In the genomic region with DNA sequence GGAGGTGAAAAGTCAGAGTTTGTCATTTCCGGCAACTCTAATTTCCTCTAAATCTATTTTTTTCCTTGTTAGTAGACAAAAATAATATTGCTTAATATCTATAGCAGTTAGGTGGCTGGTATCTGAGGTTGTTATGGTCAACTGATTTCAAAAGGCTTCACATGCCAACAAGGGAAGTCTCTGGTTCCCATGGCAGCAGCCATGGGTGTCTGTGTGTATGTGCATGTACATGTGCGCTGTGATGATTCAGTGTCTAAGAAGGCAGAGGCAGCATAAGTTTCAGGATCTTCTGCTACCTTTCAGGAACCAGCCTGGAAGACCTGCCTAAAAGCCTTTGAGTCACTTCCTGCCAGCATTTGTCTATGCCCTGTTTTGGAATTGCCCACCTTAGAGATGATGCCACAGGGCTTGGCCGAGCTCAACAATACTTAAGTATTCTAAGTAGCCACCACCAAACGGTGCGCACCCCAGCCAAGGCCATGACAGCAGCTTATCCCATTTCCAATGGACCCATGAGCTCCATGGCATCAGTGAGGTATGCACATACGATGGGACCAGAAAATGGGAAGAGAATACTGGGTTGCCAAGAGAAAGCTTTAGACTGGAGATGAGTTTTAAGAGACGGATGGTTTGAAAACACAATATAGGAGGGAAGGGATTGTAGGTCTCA, we compare ENCODE assay signal across 42 mouse cellular contexts. TPM values are rescaled to one million over a fixed set of nuclear protein-coding genes. Genes with fewer than 3 reads are reported as not detected.
DNase-seq lines count a peak whose midpoint lies in the region; ATAC-seq and TF ChIP-seq lines count a peak whose summit lies in the region.
"Had no signal": no experiment of that assay in that cellular context is flagged by ENCODE, and none has a peak within 500 bp of the region (broad histone marks: within the 10 kb centered on the region; RNA-seq: fewer than 3 reads in every experiment).

No protein-coding gene starts in this region.

- ATAC-seq in granulocyte monocyte progenitor cell, adult 5-6 weeks (replicated peaks; ENCODE audit: poor library complexity, severe bottlenecking): peak; percentile 91
- no peak for ATAC-seq in kidney, embryonic 14.5 days (ENCODE audit: low FRiP score, low TSS enrichment)
- ATAC-seq: forebrain, embryonic 15.5 days; midbrain, embryonic 15.5 days; Patski had no signal

- H3K9me3 ChIP-seq in hindbrain, embryonic 10.5 days: no peaks in the 10 kb centered on the region
- no peaks in the 10 kb centered on the region for H3K9me3 ChIP-seq in kidney, embryonic 14.5 days (ENCODE audit: control insufficient read depth, low read length)
- H3K9me3 ChIP-seq: forebrain, embryonic 15.5 days; heart, embryonic 15.5 days; kidney, embryonic 15.5 days; limb, embryonic 12.5 days; liver, embryonic 15.5 days; midbrain, embryonic 15.5 days; neural tube, embryonic 13.5 days had no signal

- H3ac ChIP-seq in myocyte (ENCODE audit: control insufficient read depth, insufficient read length): no peak overlapping the region

- no peaks in the 10 kb centered on the region for H3K27me3 ChIP-seq in myocyte (ENCODE audit: control insufficient read depth, insufficient read depth, insufficient read length)
- H3K27me3 ChIP-seq in hindbrain, embryonic 10.5 days (ENCODE audit: insufficient read depth, poor library complexity, severe bottlenecking): no peaks in the 10 kb centered on the region
- no peaks in the 10 kb centered on the region for H3K27me3 ChIP-seq in kidney, embryonic 14.5 days (ENCODE audit: control insufficient read depth, insufficient read depth, low read length)
- H3K27me3 ChIP-seq: forebrain, embryonic 15.5 days; heart, embryonic 15.5 days; kidney, embryonic 15.5 days; limb, embryonic 12.5 days; liver, embryonic 15.5 days; midbrain, embryonic 15.5 days; neural tube, embryonic 13.5 days; Patski had no signal

- 89% methylated on average over 7 of the region's 7 CpGs for WGBS in hindbrain, embryonic 10.5 days
- WGBS in kidney, embryonic 14.5 days: 95% methylated on average over 7 of the region's 7 CpGs

- no peak for TF ChIP-seq POLR2A in myocyte (IDR thresholded peaks at IDR 0.05; ENCODE audit: insufficient read length, low read depth)

- H3K4me1 ChIP-seq in hindbrain, embryonic 10.5 days (replicated peaks): peaks cover 46% of the 10 kb centered on the region
- peaks cover 19% of the 10 kb centered on the region for H3K4me1 ChIP-seq in kidney, embryonic 14.5 days (ENCODE audit: control insufficient read depth, insufficient read depth, low read length)
- H3K4me1 ChIP-seq: liver, embryonic 15.5 days; midbrain, embryonic 15.5 days had no signal

- peaks cover 62% of the 10 kb centered on the region for H3K79me2 ChIP-seq in myocyte (ENCODE audit: control insufficient read depth, insufficient read depth)

- no peak overlapping the region for H3K9ac ChIP-seq in kidney, embryonic 14.5 days (ENCODE audit: low read depth, low read length)
- H3K9ac ChIP-seq: forebrain, embryonic 15.5 days; heart, embryonic 15.5 days; hindbrain, embryonic 14.5 days; kidney, embryonic 15.5 days; limb, embryonic 12.5 days; liver, embryonic 15.5 days; lung, embryonic 14.5 days; midbrain, embryonic 15.5 days; neural tube, embryonic 13.5 days had no signal

- no peak overlapping the region for H3K27ac ChIP-seq in hindbrain, embryonic 10.5 days
- no peak overlapping the region for H3K27ac ChIP-seq in kidney, embryonic 14.5 days (ENCODE audit: low read depth, low read length)
- H3K27ac ChIP-seq: forebrain, embryonic 15.5 days; heart, embryonic 15.5 days; hindbrain, embryonic 14.5 days; kidney, embryonic 15.5 days; layer of hippocampus, adult 2 months; left cerebral cortex, adult 2 months; limb, embryonic 12.5 days; liver, embryonic 15.5 days; midbrain, embryonic 15.5 days; neural tube, embryonic 13.5 days; stomach, postnatal 0 days had no signal

- peak overlapping the region; percentile 26 for H3K4me2 ChIP-seq in myocyte (ENCODE audit: low read depth)
- H3K4me2 ChIP-seq in kidney, embryonic 14.5 days (replicated peaks; ENCODE audit: low read depth, low read length): no peak overlapping the region
- H3K4me2 ChIP-seq: forebrain, embryonic 15.5 days; heart, embryonic 15.5 days; hindbrain, embryonic 14.5 days; kidney, embryonic 15.5 days; limb, embryonic 12.5 days; liver, embryonic 15.5 days; lung, embryonic 14.5 days; midbrain, embryonic 15.5 days; neural tube, embryonic 13.5 days had no signal

- peaks cover 12% of the 10 kb centered on the region for H3K36me3 ChIP-seq in myocyte (ENCODE audit: control insufficient read depth, insufficient read depth)
- peaks cover 42% of the 10 kb centered on the region; the same call in 1 of the 2 replicates for H3K36me3 ChIP-seq in hindbrain, embryonic 10.5 days
- peaks cover 2% of the 10 kb centered on the region; the same call in 1 of the 2 replicates for H3K36me3 ChIP-seq in kidney, embryonic 14.5 days (ENCODE audit: control insufficient read depth, insufficient read depth, low read length)
- H3K36me3 ChIP-seq: forebrain, embryonic 15.5 days; limb, embryonic 12.5 days; liver, embryonic 15.5 days; midbrain, embryonic 15.5 days; neural tube, embryonic 13.5 days had no signal

- peak; percentile 87 for DNase-seq in heart, adult 11 months
- DNase-seq in heart, adult 9 months (ENCODE audit: low spot score in 2 of 2): no peak
- DNase-seq in 3T3-L1 (ENCODE audit: low read depth, low spot score): peak; percentile 64
- no peak for DNase-seq in hindbrain, embryonic 10.5 days (ENCODE audit: low spot score)
- no peak for DNase-seq in cerebellum, adult 18-20 months
- DNase-seq: cerebellum, adult 11-12 months; cerebellum, postnatal 14 days; gastrocnemius, postnatal 25 days; heart, adult 2 months; heart, postnatal 4 days; kidney, postnatal 36 days; lung, embryonic 14.5 days; lung, postnatal 14 days; retina, postnatal 1 day; right cerebral cortex, postnatal 25 days; thymus, adult 18-20 months; thymus, postnatal 36 days had no signal

- no peak overlapping the region for H3K4me3 ChIP-seq in myocyte
- no peak overlapping the region for H3K4me3 ChIP-seq in hindbrain, embryonic 10.5 days
- no peak overlapping the region for H3K4me3 ChIP-seq in kidney, embryonic 14.5 days (ENCODE audit: low read length)
- H3K4me3 ChIP-seq: forebrain, embryonic 15.5 days; heart, adult 2 months; heart, embryonic 15.5 days; kidney, embryonic 15.5 days; layer of hippocampus, adult 2 months; left cerebral cortex, adult 2 months; limb, embryonic 12.5 days; liver, embryonic 15.5 days; midbrain, embryonic 15.5 days; neural tube, embryonic 13.5 days had no signal

TF ChIP-seq in myocyte, 11 proteins besides CTCF, POLR2A, EP300 and RAD21:
- no peak for TF ChIP-seq E2F4 (IDR thresholded peaks at IDR 0.05; ENCODE audit: insufficient read depth)
- no peak for TF ChIP-seq TCF3 (IDR thresholded peaks at IDR 0.05; ENCODE audit: insufficient read length, low read depth)
- TF ChIP-seq TCF12 (IDR thresholded peaks at IDR 0.05; ENCODE audit: insufficient read depth, poor library complexity, severe bottlenecking): no peak
- no peak for TF ChIP-seq POLR2AphosphoS2 (IDR thresholded peaks at IDR 0.05; ENCODE audit: insufficient read length, low read depth)
- TF ChIP-seq REST (IDR thresholded peaks at IDR 0.05; ENCODE audit: insufficient read depth, insufficient read length): no peak
- TF ChIP-seq MYOG (IDR thresholded peaks at IDR 0.05; ENCODE audit: control insufficient read depth in 1 of 3, insufficient read depth in 1 of 3, insufficient read length in 2 of 3, low read depth in 2 of 3): no peak
- TF ChIP-seq USF1 (IDR thresholded peaks at IDR 0.05; ENCODE audit: low read depth): no peak
- no peak for TF ChIP-seq MAX (IDR thresholded peaks at IDR 0.05; ENCODE audit: low read depth)
- TF ChIP-seq SRF (IDR thresholded peaks at IDR 0.05; ENCODE audit: control insufficient read depth, insufficient read length, low read depth): no peak
- TF ChIP-seq CEBPB (IDR thresholded peaks at IDR 0.05; ENCODE audit: insufficient read depth, poor library complexity, severe bottlenecking): no peak
- TF ChIP-seq MYOD1 (IDR thresholded peaks at IDR 0.05; ENCODE audit: control insufficient read depth in 1 of 3, insufficient read length in 2 of 3, low read depth in 2 of 3): no peak

RNA-seq across cellular contexts. Expression of a gene that starts 58.0 kb away (rescaled TPM):
- total RNA-seq in granulocyte monocyte progenitor cell, adult 5-6 weeks (2014; fragmentation: Nextera tagmentation): not detected in 2 replicates
- total RNA-seq in granulocyte monocyte progenitor cell, adult 5-6 weeks (2017): not detected in 2 replicates
- polyA plus RNA-seq in myocyte (2012; fragmentation: generic; extraction: Trizol): not detected
- not detected in 2 replicates for polyA plus RNA-seq in hindbrain, embryonic 10.5 days (2016; fragmentation: Nextera tagmentation; extraction: Ambion mirVana)
- not detected in 2 replicates for polyA plus RNA-seq in kidney, embryonic 14.5 days (2014; fragmentation: Nextera tagmentation; extraction: Ambion mirVana)
- total RNA-seq: adrenal gland, postnatal 14 days; gastrocnemius, adult 18-20 months; gastrocnemius, postnatal 25 days; heart, adult 2 months; heart, postnatal 4 days; layer of hippocampus, adult 2 months; layer of hippocampus, postnatal 14 days; left cerebral cortex, adult 2 months; left cerebral cortex, postnatal 25 days; liver, adult 2 months; megakaryocyte-erythroid progenitor cell, adult 5-6 weeks; MEL had no signal
- polyA plus RNA-seq: embryonic facial prominence, embryonic 11.5 days; forebrain, embryonic 15.5 days; frontal cortex, adult 2 months; heart, adult 2 months; heart, embryonic 15.5 days; hindbrain, embryonic 14.5 days; intestine, postnatal 0 days; kidney, embryonic 15.5 days; limb, embryonic 12.5 days; liver, adult 2 months; liver, embryonic 15.5 days; lung, embryonic 14.5 days; midbrain, embryonic 15.5 days; neural tube, embryonic 13.5 days; Patski; stomach, postnatal 0 days had no signal

Comparison
In these comparisons a context has a peak if more than half of its experiments do, and no peak if none do; other contexts are left out.
1. DNase-seq: peak in heart, adult 11 months (single experiment) and 3T3-L1 (single experiment); none in heart, adult 9 months (0 of 2), hindbrain, embryonic 10.5 days (single experiment) and cerebellum, adult 18-20 months (0 of 2).